Mouse (Mus musculus) heart, embryonic 11.5 days (tissue): ENCODE results near the gene Fam166a. TPM values are rescaled to one million over a fixed set of nuclear protein-coding genes. Genes with fewer than 3 reads are reported as not detected.

Source experiments
- ATAC-seq: fragments of 200-750 bp; cut with Nextera tagmentation; replicated peaks from 2 replicates; pipeline ENCODE4 v1.8.0; 2017; ENCODE audit warnings: moderate library complexity; ENCODE audit not compliant: insufficient number of reproducible peaks, low FRiP score, low TSS enrichment
- H3K27ac ChIP-seq: fragments of 300-500 bp; sonication (generic); 2 replicates; pipeline ENCODE4 v1.5.1; 2014; ENCODE audit warnings: mild to moderate bottlenecking, low read depth, low read length
- H3K27me3 ChIP-seq: fragments of 300-500 bp; sonication (generic); 2 replicates; pipeline ENCODE4 v1.6.1; 2014; ENCODE audit warnings: mild to moderate bottlenecking, low read length, mixed read lengths; ENCODE audit not compliant: control insufficient read depth, insufficient read depth
- H3K36me3 ChIP-seq: fragments of 300-500 bp; sonication (generic); 2 replicates; pipeline ENCODE4 v1.6.1; 2014; ENCODE audit warnings: mild to moderate bottlenecking, low read length, moderate library complexity, mixed read lengths; ENCODE audit not compliant: control insufficient read depth, insufficient read depth
- H3K4me1 ChIP-seq: fragments of 300-500 bp; sonication (generic); 2 replicates; pipeline ENCODE4 v1.6.1; 2014; ENCODE audit warnings: low read length; ENCODE audit not compliant: control insufficient read depth, insufficient read depth
- H3K4me2 ChIP-seq: fragments of 300-500 bp; sonication (generic); 2 replicates; pipeline ENCODE4 v1.6.1; 2014; ENCODE audit warnings: mild to moderate bottlenecking, moderate library complexity
- H3K4me3 ChIP-seq: fragments of 300-500 bp; sonication (generic); 2 replicates; pipeline ENCODE4 v1.5.1; 2014; ENCODE audit warnings: low read depth, low read length
- H3K9ac ChIP-seq: fragments of 300-500 bp; sonication (generic); 2 replicates; pipeline ENCODE4 v1.6.1; 2014; ENCODE audit warnings: mild to moderate bottlenecking, low read depth, low read length, moderate library complexity
- H3K9me3 ChIP-seq: fragments of 300-500 bp; sonication (generic); replicated peaks from 2 replicates; pipeline ENCODE4 v1.6.1; 2016; ENCODE audit warnings: low read length; ENCODE audit not compliant: control insufficient read depth
- WGBS: fragments of 180-500 bp; shearing (Covaris S2); extraction: QIAGEN DNeasy Blood & Tissue Kit; methylation state at CpG from one replicate; pipeline ENCODE4 v1.1.7; 2014; ENCODE audit not compliant: insufficient replicate concordance; 5-methylcytosine and 5-hydroxymethylcytosine counted together
- polyA plus RNA-seq: library from polyadenylated mRNA; unstranded; fragments of >200 nt; fragmentation: Nextera tagmentation; extraction: Ambion mirVana; gene quantifications from 2 replicates; pipeline ENCODE4 v1.2.1, GENCODE M21; 2014

Fam166a gene
- polyA plus RNA-seq, 1 experiment from 2014 or later = 0.44 TPM

DNA sequence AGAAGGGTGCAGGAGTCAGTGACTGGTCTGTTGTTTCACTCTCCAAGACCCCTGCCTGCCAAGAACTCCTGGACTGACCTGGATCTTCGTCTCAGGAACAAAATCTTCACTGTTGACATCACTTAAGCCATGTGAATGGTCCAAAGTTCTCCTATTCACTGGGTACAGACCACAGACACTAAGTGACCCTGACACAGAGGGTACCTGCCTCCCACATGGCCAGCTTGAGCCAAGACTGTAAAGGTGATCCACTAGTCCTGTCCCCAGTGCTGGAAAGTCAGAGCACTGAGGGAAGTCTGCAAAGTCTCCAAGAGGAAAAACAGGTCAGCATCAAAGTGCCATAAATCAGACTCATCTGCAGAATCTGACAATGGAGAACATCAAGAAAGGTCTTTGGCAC lies 11.0 kb upstream of the Fam166a start:
- Histone ChIP-seq H3K9me3 (no peaks in the 10 kb centered on the region), H3K27ac (no peak overlapping the region), H3K4me3 (no peak overlapping the region), H3K9ac (no peak overlapping the region), H3K36me3 (peaks cover 28% of the 10 kb centered on the region), H3K4me1 (peaks cover 11% of the 10 kb centered on the region), H3K4me2 (no peak overlapping the region), H3K27me3 (0 out of 2 replicates have a peak, but pooled peaks cover under 1% of the 10 kb centered on the region)
- 74% methylated on average over 1 of the region's 1 CpGs for WGBS
- no peak for ATAC-seq

DNA sequence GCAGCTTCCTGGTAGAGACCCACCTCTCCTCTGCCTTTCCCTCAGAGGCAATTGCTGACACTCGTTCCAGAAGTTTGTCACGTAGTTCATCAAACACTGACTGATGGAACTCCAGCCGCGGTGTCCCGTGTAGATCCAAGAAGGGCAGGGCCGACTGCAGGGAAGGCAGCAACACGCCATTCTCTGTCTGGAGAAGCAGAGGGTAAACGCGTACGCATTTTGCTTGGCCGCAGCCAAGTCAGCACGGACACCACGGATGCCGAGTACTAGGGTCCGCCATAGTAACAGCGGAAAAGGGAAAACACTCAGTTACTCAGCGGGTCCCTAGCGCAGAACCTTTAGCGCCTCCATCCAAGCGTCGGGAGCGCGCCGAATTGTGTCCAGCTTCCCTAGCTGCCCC lies 7.9 kb upstream of the Fam166a start:
- WGBS = 1% methylated on average over 24 of the region's 24 CpGs
- H3K27me3 ChIP-seq = peaks cover 8% of the 10 kb centered on the region; the same call in 1 of the 2 replicates
- peaks cover 11% of the 10 kb centered on the region for H3K4me1 ChIP-seq
- H3K4me2 ChIP-seq = peak overlapping the region; percentile 92
- H3K27ac ChIP-seq = peak overlapping the region; percentile 82
- H3K36me3 ChIP-seq = peaks cover 11% of the 10 kb centered on the region
- peak; percentile 24 for ATAC-seq
- H3K4me3 ChIP-seq = peak overlapping the region; percentile 94
- no peaks in the 10 kb centered on the region for H3K9me3 ChIP-seq
- H3K9ac ChIP-seq = peak overlapping the region; percentile 95

DNA sequence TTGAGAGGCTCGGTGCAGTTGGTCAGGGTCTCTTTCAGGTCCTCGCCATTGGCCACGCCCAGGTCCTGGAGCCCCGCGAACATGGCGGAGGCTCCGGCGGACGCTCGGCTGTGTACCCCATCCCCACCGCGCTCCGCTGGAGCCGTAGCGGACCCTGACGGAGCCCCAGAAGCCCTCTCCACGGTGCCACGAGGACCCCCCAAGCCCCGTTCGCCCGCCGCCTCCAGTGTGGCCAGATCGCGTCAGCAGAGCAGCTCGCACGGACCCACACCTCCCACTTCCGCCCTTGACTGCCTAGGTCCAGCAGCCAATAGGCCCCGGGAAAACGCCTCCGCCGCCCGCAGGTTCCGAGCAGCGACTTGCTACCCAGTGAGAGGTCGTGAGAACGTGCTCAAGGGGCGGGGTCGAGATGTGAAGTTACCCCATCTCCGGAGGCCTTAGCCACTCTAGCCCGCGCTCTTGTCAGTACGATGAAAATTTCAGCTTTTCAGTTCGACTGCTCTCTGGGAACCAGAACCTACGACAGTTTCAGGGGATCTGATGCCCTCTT lies 7.3 kb upstream of the Fam166a start, which contains the start of gene Nelfb:
Gene Nelfb (minus strand): TSS at position 369 of the 550 bp plus-strand sequence.
- peak; percentile 91 for ATAC-seq
- Histone ChIP-seq H3K4me3 (peak within 1 kb of the TSS; percentile 94), H3K27ac (peak within 1 kb of the TSS; percentile 82)

DNA sequence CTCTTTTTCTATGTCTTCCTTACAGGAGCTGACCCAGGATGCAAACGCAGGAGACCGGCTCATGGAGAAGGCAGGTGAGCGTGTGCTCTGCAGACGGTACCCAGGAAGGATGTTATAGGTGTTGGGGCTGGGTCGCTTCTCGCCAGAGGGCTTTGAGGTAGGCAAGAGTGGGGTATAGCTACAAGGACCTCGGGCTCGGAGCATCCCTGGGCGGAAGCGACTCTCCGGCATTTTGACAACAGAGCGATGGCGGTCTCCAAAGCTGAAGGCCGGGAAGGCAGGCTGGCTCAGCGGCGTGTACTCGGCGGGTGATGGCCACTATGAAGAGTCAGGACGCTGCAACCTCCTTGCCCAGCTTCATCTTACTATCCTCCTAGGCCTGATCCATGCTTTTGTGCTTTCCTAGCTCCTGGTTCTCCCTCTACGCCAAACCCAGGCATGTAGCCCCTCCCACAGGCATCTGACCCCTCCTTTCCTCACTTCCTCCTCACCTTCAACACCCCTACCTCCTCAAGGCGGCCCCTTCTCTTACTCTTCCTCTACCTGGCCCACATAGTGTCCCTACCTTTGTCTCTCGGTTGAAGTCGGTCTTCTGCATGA lies 5.2 kb upstream of the Fam166a start:
- H3K9me3 ChIP-seq = no peaks in the 10 kb centered on the region
- H3K4me3 ChIP-seq = no peak overlapping the region
- WGBS = 54% methylated on average over 23 of the region's 23 CpGs
- H3K4me2 ChIP-seq = no peak overlapping the region
- H3K4me1 ChIP-seq = peaks cover 11% of the 10 kb centered on the region
- no peak overlapping the region for H3K9ac ChIP-seq
- H3K36me3 ChIP-seq = no peaks in the 10 kb centered on the region; the same call in 1 of the 2 replicates
- peaks cover 8% of the 10 kb centered on the region; the same call in 1 of the 2 replicates for H3K27me3 ChIP-seq
- no peak overlapping the region for H3K27ac ChIP-seq
- no peak for ATAC-seq

More for the DNA sequence above, 7.3 kb upstream of the Fam166a start, which contains the start of gene Nelfb:
- Histone ChIP-seq H3K4me1 (peaks cover 11% of the 10 kb centered on the region), H3K4me2 (peak within 1 kb of the TSS; percentile 92), H3K9ac (peak within 1 kb of the TSS; percentile 95), H3K9me3 (no peaks in the 10 kb centered on the region), H3K27me3 (peaks cover 8% of the 10 kb centered on the region; the same call in 1 of the 2 replicates), H3K36me3 (peaks cover 6% of the 10 kb centered on the region)
- under 1% methylated on average over 44 of the region's 44 CpGs for WGBS

DNA sequence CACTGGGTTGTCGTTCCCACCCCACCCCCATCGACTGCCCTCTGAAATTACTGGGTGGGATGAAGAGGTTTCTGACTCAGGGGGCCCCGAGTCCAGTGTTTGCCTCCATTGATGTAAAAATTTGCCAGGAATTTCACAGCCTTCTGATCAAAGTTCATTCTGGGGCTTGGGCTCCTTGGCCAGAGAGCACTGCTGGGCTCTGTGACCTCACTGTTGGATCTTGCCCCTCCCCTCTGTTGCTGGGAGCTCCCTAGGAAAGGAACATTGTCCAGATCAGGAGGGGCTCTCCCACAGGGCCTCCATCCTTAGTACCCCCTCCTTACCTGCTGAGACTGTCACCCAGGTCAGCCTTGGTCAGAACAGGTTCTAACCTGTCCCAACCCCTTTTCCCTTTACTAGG lies 4.1 kb upstream of the Fam166a start, which contains the start of gene Stpg3:
Gene Stpg3 (minus strand): TSS at position 194 of the 400 bp plus-strand sequence.
- H3K4me2 ChIP-seq = no peak within 1 kb of the TSS
- H3K27me3 ChIP-seq = peaks cover 8% of the 10 kb centered on the region; the same call in 1 of the 2 replicates
- H3K4me1 ChIP-seq = peaks cover 11% of the 10 kb centered on the region
- no peaks in the 10 kb centered on the region for H3K36me3 ChIP-seq
- no peak within 1 kb of the TSS for H3K27ac ChIP-seq
- no peaks in the 10 kb centered on the region for H3K9me3 ChIP-seq
- ATAC-seq = no peak
- whole genome bisulfite sequencing = 72% methylated on average over 3 of the region's 3 CpGs
- H3K9ac ChIP-seq = no peak within 1 kb of the TSS
- no peak within 1 kb of the TSS for H3K4me3 ChIP-seq

DNA sequence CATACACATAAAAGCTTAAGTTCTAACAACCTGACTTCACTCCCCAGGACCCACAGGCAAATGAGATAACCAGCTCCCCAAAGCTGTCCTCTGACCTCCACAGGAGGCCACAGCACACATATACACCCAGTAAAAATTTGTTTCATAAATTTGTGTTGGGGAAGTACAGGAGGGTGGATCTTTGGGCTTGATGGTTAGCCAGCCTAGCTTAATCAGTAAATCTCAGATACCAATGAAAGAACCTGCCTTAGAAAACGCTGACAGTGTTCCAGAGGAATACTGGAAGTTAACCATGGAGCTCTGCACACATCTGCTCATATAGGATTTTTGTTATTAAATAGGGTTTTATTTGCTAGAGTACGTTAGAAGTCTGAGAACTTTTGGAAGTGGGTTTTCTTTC lies 879 bp upstream of the Fam166a start:
- 49% methylated on average over 2 of the region's 2 CpGs for WGBS
- no peaks in the 10 kb centered on the region for H3K9me3 ChIP-seq
- ATAC-seq = no peak

DNA sequence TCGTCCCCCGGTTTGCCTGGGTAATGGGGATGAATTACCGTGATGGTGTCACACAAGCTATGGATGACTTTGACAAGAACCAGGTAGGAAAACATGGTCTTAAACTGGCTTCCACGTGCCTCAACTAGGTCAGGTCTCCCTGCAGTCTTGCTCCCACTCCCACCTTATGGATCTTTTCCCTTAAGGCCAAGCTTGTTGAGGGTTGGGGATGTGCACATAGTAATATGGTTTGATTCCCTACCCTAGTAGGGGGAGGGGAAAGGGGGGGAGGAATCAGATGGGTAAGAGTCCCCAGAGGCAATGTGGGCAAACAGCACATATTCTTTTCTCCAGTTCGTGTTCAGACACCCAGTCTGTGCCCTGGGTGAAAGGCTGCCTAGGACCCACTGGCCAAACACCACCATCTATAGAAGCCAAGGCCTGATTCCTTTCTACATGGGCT lies 2.8 kb downstream of the Fam166a start:
- no peaks in the 10 kb centered on the region for H3K36me3 ChIP-seq
- H3K27ac ChIP-seq = no peak overlapping the region
- H3K4me1 ChIP-seq = peaks cover 12% of the 10 kb centered on the region
- ATAC-seq = no peak
- no peak overlapping the region for H3K9ac ChIP-seq
- H3K4me2 ChIP-seq = no peak overlapping the region
- H3K9me3 ChIP-seq = no peaks in the 10 kb centered on the region
- WGBS = 68% methylated on average over 5 of the region's 5 CpGs
- no peak overlapping the region for H3K4me3 ChIP-seq
- H3K27me3 ChIP-seq = no peaks in the 10 kb centered on the region

More for the DNA sequence above, 879 bp upstream of the Fam166a start:
- no peak overlapping the region for H3K4me2 ChIP-seq
- H3K27me3 ChIP-seq = peaks cover 7% of the 10 kb centered on the region; the same call in 1 of the 2 replicates
- no peak overlapping the region for H3K4me3 ChIP-seq
- H3K4me1 ChIP-seq = no peaks in the 10 kb centered on the region
- no peak overlapping the region for H3K9ac ChIP-seq
- H3K36me3 ChIP-seq = no peaks in the 10 kb centered on the region
- H3K27ac ChIP-seq = no peak overlapping the region

DNA sequence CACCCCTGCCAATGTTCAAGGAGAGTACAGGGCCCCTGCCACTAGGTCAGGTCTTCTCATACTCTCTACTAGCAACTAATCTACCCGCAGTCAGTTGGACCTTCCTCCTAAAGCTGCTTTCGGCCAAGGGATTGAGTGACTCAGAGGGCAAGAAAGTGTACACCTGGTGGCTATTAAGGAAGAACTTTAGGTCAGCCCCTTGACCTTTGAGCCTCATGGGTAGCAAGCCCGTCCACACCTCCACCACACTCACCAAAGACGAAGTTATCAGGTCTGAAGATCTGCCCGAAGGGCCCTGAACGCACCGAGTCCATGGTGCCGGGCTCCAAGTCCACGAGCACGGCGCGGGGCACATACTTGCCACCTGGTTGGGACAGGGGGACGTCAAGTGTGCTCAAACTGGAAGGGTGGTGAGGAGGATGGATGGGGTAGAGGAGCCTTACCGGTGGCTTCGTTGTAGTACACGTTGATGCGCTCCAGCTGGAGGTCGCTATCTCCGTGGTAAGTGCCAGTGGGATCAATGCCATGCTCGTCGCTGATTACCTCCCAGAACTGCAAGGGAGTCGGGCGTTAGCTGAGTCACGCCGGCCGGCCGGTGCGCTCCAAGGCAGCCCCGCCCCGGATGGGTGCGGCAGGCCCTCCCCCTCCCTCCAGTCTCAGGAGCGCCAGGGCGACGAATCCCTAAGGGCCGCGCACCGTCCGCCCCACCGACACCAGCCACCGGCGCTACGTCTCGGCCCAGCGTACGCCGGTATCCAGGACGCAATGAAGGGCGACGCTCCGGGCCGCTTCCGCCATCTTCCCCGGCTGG lies 5.3 kb downstream of the Fam166a start:
- Histone ChIP-seq H3K9ac (peak overlapping the region; percentile 81), H3K36me3 (no peaks in the 10 kb centered on the region), H3K4me3 (peak overlapping the region; percentile 71), H3K9me3 (no peaks in the 10 kb centered on the region), H3K27ac (peak overlapping the region; percentile 91), H3K27me3 (no peaks in the 10 kb centered on the region), H3K4me1 (peaks cover 14% of the 10 kb centered on the region), H3K4me2 (peak overlapping the region; percentile 97)
- peak; percentile 71 for ATAC-seq
- 2% methylated on average over 51 of the region's 53 CpGs for WGBS
